10 mouse cellular contexts compared by ENCODE assay signal in the genomic region with DNA sequence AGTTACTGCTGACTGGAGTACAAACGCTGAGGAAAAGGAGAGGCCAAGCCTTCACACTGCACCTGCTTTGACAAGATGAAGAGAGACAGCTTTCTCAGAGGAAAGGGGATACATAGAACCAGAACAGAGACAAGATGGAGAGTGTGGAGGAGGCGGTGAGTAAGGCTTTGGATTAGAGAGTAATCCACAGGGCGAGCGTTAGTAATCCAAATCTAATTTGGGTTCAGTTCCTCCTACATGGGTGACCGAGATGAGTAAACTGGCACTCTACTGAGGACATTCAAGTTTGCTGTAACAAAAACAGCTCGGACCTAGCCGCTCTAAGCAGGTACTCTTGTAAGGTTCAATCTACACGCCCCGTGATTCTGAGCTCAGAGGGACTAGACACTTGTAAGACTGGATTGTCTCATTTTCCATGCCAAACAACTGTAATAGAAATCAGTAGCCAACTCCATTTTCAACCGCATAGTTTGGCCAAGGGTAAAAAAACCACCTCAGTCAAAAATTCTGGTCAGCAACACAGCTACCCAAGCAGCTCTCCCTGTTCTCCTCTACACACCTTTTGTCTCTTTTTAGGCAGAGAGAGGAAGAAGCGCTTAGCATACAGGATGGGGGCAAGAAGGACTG. TPM values are rescaled to one million over a fixed set of nuclear protein-coding genes. Genes with fewer than 3 reads are reported as not detected.
DNase-seq lines count a peak whose midpoint lies in the region; ATAC-seq and TF ChIP-seq lines count a peak whose summit lies in the region.
"Had no signal": no experiment of that assay in that cellular context is flagged by ENCODE, and none has a peak within 500 bp of the region (broad histone marks: within the 10 kb centered on the region; RNA-seq: fewer than 3 reads in every experiment).

No protein-coding gene starts in this region.

- peaks cover 60% of the 10 kb centered on the region for H3K4me1 ChIP-seq in megakaryocyte, embryonic 14.5 days
- peaks cover 31% of the 10 kb centered on the region for H3K4me1 ChIP-seq in forebrain, embryonic 10.5 days
- H3K4me1 ChIP-seq in limb, embryonic 14.5 days (ENCODE audit: control insufficient read depth, insufficient read depth, low read length), result peaks cover 10% of the 10 kb centered on the region; the same call in 1 of the 2 replicates
- H3K4me1 ChIP-seq in stomach, embryonic 15.5 days, result peaks cover 10% of the 10 kb centered on the region; the same call in 1 of the 2 replicates

- no peaks in the 10 kb centered on the region for H3K9me3 ChIP-seq in megakaryocyte, embryonic 14.5 days
- H3K9me3 ChIP-seq in forebrain, embryonic 10.5 days, result no peaks in the 10 kb centered on the region
- H3K9me3 ChIP-seq in limb, embryonic 14.5 days (ENCODE audit: control insufficient read depth, low read length), result no peaks in the 10 kb centered on the region
- no peaks in the 10 kb centered on the region for H3K9me3 ChIP-seq in stomach, embryonic 15.5 days

- ATAC-seq in megakaryocyte, adult 5-6 weeks (ENCODE audit: poor library complexity, severe bottlenecking), result no peak
- ATAC-seq in limb, embryonic 14.5 days (ENCODE audit: low FRiP score, low read depth), result no peak
- ATAC-seq in stomach, embryonic 15.5 days (ENCODE audit: insufficient read depth, low FRiP score, low read depth), result no peak

- peak overlapping the region; percentile 72 for H3K4me2 ChIP-seq in limb, embryonic 14.5 days (replicated peaks; ENCODE audit: low read depth, low read length, severe bottlenecking)
- peak overlapping the region; percentile 79 for H3K4me2 ChIP-seq in stomach, embryonic 15.5 days

- TF ChIP-seq POLR2A in limb, embryonic 14.5 days (IDR thresholded peaks at IDR 0.05; ENCODE audit: borderline replicate concordance, extremely low read depth, insufficient read depth, insufficient read length), result no peak

- H3K9ac ChIP-seq in limb, embryonic 14.5 days (ENCODE audit: low read depth, low read length, severe bottlenecking), result peak overlapping the region; percentile 78
- peak overlapping the region; percentile 16; the same call in 1 of the 2 replicates for H3K9ac ChIP-seq in stomach, embryonic 15.5 days

- H3K36me3 ChIP-seq in megakaryocyte, embryonic 14.5 days (replicated peaks; ENCODE audit: low read length), result peaks cover 45% of the 10 kb centered on the region
- H3K36me3 ChIP-seq in forebrain, embryonic 10.5 days (replicated peaks), result peaks cover 51% of the 10 kb centered on the region
- H3K36me3 ChIP-seq in limb, embryonic 14.5 days (ENCODE audit: control insufficient read depth, insufficient read depth, low read length), result peaks cover 42% of the 10 kb centered on the region
- H3K36me3 ChIP-seq in stomach, embryonic 15.5 days, result peaks cover 22% of the 10 kb centered on the region

- H3K4me3 ChIP-seq in megakaryocyte, embryonic 14.5 days (replicated peaks), result peak overlapping the region; percentile 100
- peak overlapping the region; percentile 88 for H3K4me3 ChIP-seq in forebrain, embryonic 10.5 days
- H3K4me3 ChIP-seq in limb, embryonic 14.5 days (replicated peaks; ENCODE audit: low read length), result peak overlapping the region; percentile 78
- H3K4me3 ChIP-seq in stomach, embryonic 15.5 days (replicated peaks), result peak overlapping the region; percentile 81

- 81% methylated on average over 11 of the region's 11 CpGs for WGBS in forebrain, embryonic 10.5 days
- 67% methylated on average over 11 of the region's 11 CpGs for WGBS in limb, embryonic 14.5 days
- WGBS in stomach, embryonic 15.5 days, result 61% methylated on average over 11 of the region's 11 CpGs

- DNase-seq in forebrain, embryonic 10.5 days (ENCODE audit: extremely low spot score, low spot score), result no peak
- DNase-seq in limb, embryonic 14.5 days (ENCODE audit: low spot score), result no peak
- no peak for DNase-seq in layer of hippocampus, adult 11-12 months (ENCODE audit: low spot score)
- DNase-seq in adrenal gland, postnatal 10 days, result no peak
- no peak for DNase-seq in right cerebral cortex, postnatal 14 days
- DNase-seq: cerebellum, adult 11 months; lung, postnatal 14 days had no signal

- H3K27me3 ChIP-seq in megakaryocyte, embryonic 14.5 days (replicated peaks), result no peaks in the 10 kb centered on the region
- H3K27me3 ChIP-seq in forebrain, embryonic 10.5 days (ENCODE audit: poor library complexity, severe bottlenecking), result no peaks in the 10 kb centered on the region
- H3K27me3 ChIP-seq in limb, embryonic 14.5 days (ENCODE audit: control insufficient read depth, insufficient read depth, low read length), result no peaks in the 10 kb centered on the region
- H3K27me3 ChIP-seq in stomach, embryonic 15.5 days (replicated peaks), result no peaks in the 10 kb centered on the region

- H3K27ac ChIP-seq in forebrain, embryonic 10.5 days, result peak overlapping the region; percentile 97
- H3K27ac ChIP-seq in limb, embryonic 14.5 days (replicated peaks; ENCODE audit: low read depth, low read length), result no peak overlapping the region
- no peak overlapping the region for H3K27ac ChIP-seq in stomach, embryonic 15.5 days

RNA-seq across cellular contexts. Expression of a gene that starts 1.7 kb away (rescaled TPM):
- polyA plus RNA-seq in megakaryocyte, embryonic 14.5 days (2012; ENCODE audit: insufficient read depth, low replicate concordance), result 6.8 and 12.3 TPM in 2 replicates
- total RNA-seq in megakaryocyte, adult 5-6 weeks (2015), result 22.9 and 29.5 TPM in 2 replicates
- total RNA-seq in megakaryocyte, adult 5-6 weeks (2017), result 14.5 and 16.7 TPM in 2 replicates
- 126 and 138 TPM in 2 replicates for polyA plus RNA-seq in forebrain, embryonic 10.5 days (2016; fragmentation: Nextera tagmentation; extraction: Ambion mirVana)
- 34.2 and 63.4 TPM in 2 replicates for polyA plus RNA-seq in limb, embryonic 14.5 days (2012; rRNA removed)
- polyA plus RNA-seq in limb, embryonic 14.5 days (2014; fragmentation: Nextera tagmentation; extraction: Ambion mirVana), result 46.9 and 50.9 TPM in 2 replicates
- polyA plus RNA-seq in stomach, embryonic 15.5 days (2015; fragmentation: Nextera tagmentation; extraction: Ambion mirVana), result 52.2 and 54.1 TPM in 2 replicates
- 10 to 100 TPM; 30.1 to 35.3 TPM for total RNA-seq in adrenal gland, postnatal 10 days (2021)

RNA-seq across cellular contexts. Expression of a gene that starts 43.5 kb away (rescaled TPM):
- 2.1 TPM in 1 of 2 replicates, not detected in the other for polyA plus RNA-seq in megakaryocyte, embryonic 14.5 days (2012; ENCODE audit: insufficient read depth, low replicate concordance)
- 9.7 and 10.4 TPM in 2 replicates for total RNA-seq in megakaryocyte, adult 5-6 weeks (2015)
- total RNA-seq in megakaryocyte, adult 5-6 weeks (2017), result 4.8 and 8.1 TPM in 2 replicates
- polyA plus RNA-seq in forebrain, embryonic 10.5 days (2016; fragmentation: Nextera tagmentation; extraction: Ambion mirVana), result 14.9 and 15.4 TPM in 2 replicates
- 20.0 and 20.4 TPM in 2 replicates for polyA plus RNA-seq in limb, embryonic 14.5 days (2012; rRNA removed)
- polyA plus RNA-seq in limb, embryonic 14.5 days (2014; fragmentation: Nextera tagmentation; extraction: Ambion mirVana), result 15.4 and 16.4 TPM in 2 replicates
- polyA plus RNA-seq in stomach, embryonic 15.5 days (2015; fragmentation: Nextera tagmentation; extraction: Ambion mirVana), result 10.6 and 12.5 TPM in 2 replicates
- total RNA-seq in adrenal gland, postnatal 10 days (2021), result 10 to 100 TPM; 16.6 to 18.1 TPM
